Mouse (Mus musculus) common myeloid progenitor, adult 5-6 weeks (primary cell): ENCODE data around the gene Nox4. TPM values are rescaled to one million over a fixed set of nuclear protein-coding genes. Genes with fewer than 3 reads are reported as not detected.

ENCODE experiments used
- ATAC-seq: replicated peaks from 2 replicates; pipeline ENCODE4 v1.8.0; 2016; ENCODE audit warnings: low read depth, mild to moderate bottlenecking, moderate TSS enrichment, inconsistent platforms; ENCODE audit not compliant: poor library complexity, severe bottlenecking
- total RNA-seq: library from RNA; stranded (forward); fragments of 200-1000, 187-1606 nt; gene quantifications from 2 replicates; pipeline ENCODE4 v1.2.3, GENCODE M21; 2017

Gene Nox4
- total RNA-seq, 1 experiment from 2014 or later = not detected

- ATAC-seq = no peak
Observed at GRCm38 (mm10) chr7:87369131-87369530, 123.2 kb downstream of the Nox4 start.

DNA sequence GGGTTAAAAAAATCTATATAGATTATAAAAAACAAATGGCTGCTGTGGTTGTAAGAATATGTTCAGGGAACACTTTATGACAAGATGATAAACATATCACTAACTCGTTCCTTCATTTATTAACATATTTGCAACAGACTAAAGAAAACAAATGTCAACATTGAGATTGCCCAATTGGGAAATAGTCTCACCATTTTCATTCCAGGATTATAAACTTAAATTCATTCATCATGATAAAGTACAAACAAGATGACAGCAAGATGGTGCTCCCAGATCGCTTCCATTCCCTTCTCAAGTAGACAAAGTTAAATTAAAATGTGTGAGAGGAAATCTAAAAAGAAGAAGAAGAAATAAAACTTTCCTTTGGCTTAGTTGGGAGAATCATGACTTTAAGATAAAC, 124.9 kb downstream of the Nox4 start:
- no peak for ATAC-seq

- no peak for ATAC-seq
Observed at GRCm38 (mm10) chr7:87371316-87371715, 125.4 kb downstream of the Nox4 start.

DNA sequence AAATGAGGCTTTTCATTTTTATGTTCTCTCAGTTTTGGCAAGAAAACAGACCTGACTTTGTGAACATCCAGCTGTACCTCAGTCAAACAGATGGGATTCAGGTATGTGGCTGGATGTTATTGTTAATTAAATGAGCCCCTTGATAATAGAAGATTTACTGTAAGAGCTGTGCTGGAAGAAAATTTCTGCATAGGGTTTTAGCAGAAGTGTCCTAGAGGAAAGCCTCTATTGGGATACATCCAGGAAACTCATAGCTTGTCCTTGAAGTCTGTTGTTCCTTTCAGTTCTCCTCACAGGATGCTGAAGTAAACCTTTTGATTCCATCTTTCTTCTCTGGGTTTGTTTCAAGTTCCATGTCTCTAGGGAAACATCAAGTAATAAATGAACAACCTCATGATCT, 128.4 kb downstream of the Nox4 start:
- ATAC-seq = no peak

GRCm38 (mm10) chr7:87374935-87375334, 129.0 kb downstream of the Nox4 start:
- ATAC-seq = no peak

DNA sequence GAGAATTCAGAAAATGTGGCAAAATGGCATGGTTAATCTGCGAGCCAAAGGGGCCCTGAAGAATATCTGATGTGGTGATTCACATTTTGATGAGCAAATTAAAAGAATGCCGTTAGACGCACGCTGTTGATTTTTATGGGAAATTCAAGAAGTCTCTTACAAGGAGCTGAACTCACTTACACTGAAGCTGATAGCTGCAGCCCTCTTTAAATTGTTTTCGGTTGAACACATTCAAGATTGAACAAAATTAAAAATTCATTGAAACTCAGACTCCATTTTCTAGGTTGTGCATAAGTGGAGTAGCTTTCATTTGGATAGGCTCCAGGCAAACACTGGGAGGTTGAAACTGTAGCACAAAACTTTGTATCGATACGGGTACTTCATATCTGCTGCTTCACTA, 151.1 kb downstream of the Nox4 start:
- ATAC-seq = no peak

DNA sequence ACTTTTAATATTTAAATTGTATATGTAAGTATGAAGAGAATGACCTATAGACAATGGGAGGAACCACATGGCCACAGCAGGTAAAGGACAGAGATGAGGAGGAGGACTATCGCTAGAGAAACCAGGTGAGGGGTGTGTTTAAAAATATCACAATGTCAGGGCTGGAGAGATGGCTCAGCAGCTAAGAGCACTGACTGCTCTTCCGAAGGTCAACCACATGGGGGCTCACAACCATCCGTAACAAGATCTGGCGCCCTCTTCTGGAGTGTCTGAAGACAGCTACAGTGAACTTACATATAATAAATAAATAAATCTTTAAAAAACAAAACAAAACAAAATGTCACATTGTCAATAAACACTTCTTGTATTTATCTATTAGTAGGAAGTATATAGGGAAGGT, 165.5 kb downstream of the Nox4 start:
- 0 out of 2 replicates have a peak, but pooled peaks have one; percentile 52 for ATAC-seq

- no peak for ATAC-seq
Observed at GRCm38 (mm10) chr7:87413271-87413670, 167.4 kb downstream of the Nox4 start.

Other genes starting within 250 kb of the Nox4 start
- gene Vmn2r79, start 250.0 kb upstream of the Nox4 start, total RNA-seq = not detected in 2 replicates
- not detected in 2 replicates for gene Tyr, start 247.4 kb downstream of the Nox4 start, total RNA-seq